Mouse (Mus musculus) G1E (cell line): ENCODE results near the gene Ascl5.

Experiments used
- CTCF ChIP-seq: IDR thresholded peaks from 2 replicates; pipeline ENCODE4 v1.5.1; 2012; ENCODE audit warnings: low read depth, low read length, inconsistent platforms, mixed read lengths
- GATA1 ChIP-seq: IDR thresholded peaks from 2 replicates; pipeline ENCODE4 v1.6.1; 2012; ENCODE audit warnings: borderline replicate concordance, low read length, inconsistent platforms, mixed read lengths
- GATA2 ChIP-seq: IDR thresholded peaks from 2 replicates; pipeline ENCODE4 v1.6.1; 2012; ENCODE audit warnings: low read depth, low read length, inconsistent platforms, borderline replicate concordance
- TAL1 ChIP-seq: conservative IDR thresholded peaks from 2 replicates; pipeline ENCODE4 v1.6.1; 2012; ENCODE audit warnings: low read depth, low read length, inconsistent platforms, mixed read lengths

- TF ChIP-seq TAL1: no peak
- no peak for TF ChIP-seq CTCF
- TF ChIP-seq GATA2: no peak
- TF ChIP-seq GATA1: no peak
These were observed 13.4 kb downstream of the Ascl5 start for GRCm38 (mm10) chr1:136063991-136064390.
